Mouse (Mus musculus) induced T-regulatory cell, adult 2 months (primary cell): Measurements from ENCODE around the gene Mfsd11.

Experiments
- DNase-seq: peaks from one replicate; pipeline ENCODE4 v3.0.0-alpha.2; 2012; ENCODE audit warnings: low read depth

Gene Mfsd11

DNA sequence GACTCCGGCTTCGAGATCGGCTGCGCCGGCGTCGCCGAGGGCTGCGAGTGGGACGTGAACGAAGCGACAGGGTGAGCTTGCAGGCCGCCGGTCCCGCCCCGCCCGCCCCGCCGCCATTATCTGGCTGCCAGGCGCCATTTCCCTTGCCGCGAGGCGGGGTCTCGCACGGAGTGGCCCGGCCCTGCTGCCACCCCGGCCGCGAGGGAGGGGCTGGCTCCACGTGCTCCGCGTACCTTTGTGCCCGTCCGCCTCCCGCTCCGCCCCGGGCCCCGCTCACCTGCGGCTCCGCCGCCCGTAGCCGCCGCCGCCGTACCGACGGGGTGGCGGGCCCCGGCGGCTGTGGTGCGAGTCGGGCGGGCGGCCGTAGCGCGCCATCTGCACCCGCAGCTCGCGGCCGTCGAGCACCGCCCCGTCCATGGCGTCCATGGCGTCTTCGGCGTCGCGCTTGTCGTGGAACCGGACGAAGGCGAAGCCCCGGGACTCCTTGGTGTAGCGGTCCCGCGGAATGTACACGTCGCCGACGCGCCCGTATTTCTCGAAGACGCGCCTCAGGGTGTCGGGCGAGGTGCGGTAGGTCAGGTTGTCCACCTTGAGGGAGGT lies at the start of gene Mfsd11:
TSS of gene Mfsd11 (plus strand) at position 150 of the 600 bp plus-strand sequence.
- DNase-seq: peak; percentile 89

DNA sequence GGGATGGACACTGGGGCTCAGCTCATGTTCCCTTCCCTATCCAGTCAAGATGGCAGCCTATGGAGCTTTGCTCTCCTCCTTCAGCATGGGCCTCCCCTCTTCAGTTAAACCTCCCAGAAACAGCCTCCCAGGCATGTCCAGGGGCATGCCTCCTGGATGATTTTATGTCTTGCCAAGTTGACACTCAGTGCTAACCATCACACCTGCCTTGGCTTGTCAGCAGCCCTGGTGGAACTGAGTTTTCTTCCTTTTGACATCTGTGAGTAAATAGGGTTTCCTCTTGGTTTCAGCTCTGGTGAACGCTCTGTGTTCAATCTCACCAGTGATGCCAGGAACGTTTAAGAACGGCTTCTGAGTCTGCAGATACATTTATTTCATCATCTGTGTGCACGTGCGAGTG lies 49.5 kb upstream of the Mfsd11 start:
- DNase-seq: no peak

GRCm38 (mm10) chr11:116806136-116807071 lies 45.8 kb upstream of the Mfsd11 start:
- no peak for DNase-seq

DNA sequence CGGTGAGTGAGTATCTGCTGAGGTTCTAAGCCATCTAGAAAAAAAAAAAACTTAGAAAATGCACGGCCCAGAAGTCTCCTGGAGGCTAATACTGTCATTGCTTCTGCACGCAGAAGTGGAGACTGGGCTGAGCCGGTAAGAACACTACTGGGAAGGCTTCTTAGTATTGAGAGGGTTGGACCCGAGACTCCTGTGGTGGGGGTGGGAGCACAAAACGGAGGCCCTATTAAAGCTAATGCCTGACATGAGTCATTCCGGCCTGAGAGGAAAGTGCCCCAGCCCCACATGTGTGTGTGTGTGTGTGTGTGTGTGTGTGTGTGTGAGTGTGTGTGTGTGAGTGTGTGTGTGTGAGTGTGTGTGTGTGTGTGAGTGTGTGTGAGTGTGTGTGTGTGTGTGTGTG lies 45.1 kb upstream of the Mfsd11 start:
- no peak for DNase-seq

DNA sequence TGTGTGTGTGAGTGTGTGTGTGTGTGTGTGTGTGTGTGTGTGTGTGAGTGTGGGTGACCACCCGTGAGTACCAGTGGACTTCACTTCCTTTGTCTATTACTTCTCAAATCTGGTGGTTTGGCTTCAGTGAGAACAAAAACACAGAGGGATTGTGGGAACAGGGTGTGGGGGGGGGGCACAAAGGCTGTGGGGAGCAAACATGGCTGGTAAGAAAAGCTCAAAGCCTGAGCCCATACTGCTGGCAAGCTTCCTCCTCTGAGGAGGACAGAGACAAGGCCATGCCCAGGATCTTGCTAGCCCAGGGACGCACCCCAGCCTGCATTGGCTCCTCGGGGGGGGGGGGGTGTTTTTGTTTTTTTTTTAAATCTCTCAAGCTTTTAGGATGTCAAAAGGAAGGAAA lies 44.7 kb upstream of the Mfsd11 start:
- no peak for DNase-seq

DNA sequence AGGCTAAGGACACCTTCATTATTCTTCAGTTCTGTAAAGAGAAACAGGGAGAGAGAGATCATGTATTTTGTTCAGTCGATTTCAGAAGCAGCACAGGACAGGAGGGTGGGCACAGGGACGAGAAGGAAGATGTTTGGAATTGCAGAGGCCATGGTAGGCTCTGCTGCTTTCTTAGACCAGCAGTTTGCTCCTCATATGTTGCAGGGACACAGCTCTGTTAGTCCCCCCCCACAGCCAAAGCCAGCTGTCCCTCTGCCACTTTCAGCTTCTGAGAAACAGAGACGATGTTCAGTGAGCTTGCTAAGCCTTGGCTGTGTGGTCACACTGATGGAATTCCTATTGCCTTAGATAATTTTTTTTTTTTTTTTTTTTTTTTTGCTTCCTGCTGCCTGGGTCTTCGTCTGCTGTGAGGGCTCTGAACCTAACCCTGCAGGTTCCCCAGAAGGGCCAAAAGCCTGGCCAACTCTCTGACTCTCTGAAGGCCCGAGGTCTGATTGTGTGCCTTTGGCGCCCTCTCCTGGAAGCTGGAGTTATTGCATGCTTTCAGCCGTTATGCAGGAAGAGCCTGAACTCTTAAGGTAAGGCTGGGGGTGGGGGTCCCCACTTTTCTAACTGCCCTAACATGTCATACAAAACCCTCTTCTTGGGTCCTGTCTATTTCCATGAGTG lies 44.2 kb upstream of the Mfsd11 start:
- DNase-seq: peak; percentile 85

GRCm38 (mm10) chr11:116808811-116809395 lies 43.3 kb upstream of the Mfsd11 start:
- no peak for DNase-seq

GRCm38 (mm10) chr11:116809520-116809919 lies 42.7 kb upstream of the Mfsd11 start:
- peak; percentile 33 for DNase-seq

DNA sequence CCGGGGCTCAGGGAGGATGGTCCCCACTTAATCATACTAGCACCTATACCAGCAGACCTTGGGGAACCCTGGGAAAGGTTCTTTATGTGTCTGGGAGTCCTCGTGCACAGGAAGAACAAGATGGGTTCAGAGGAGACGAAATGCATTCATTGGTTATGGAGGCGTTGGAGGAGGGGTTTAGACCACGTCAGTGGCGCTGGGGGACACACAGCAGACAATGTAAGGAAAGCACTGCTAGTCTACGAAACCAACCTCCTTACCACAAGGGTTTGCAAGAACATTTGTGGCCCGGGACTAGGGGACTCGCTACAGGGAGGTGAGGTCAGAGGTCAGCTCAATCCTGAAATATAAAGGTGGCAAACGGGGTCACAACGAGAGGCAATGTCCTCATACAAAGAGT lies 41.7 kb upstream of the Mfsd11 start:
- DNase-seq: no peak

- DNase-seq: peak; percentile 57
Observed at GRCm38 (mm10) chr11:116810983-116811901, 41.0 kb upstream of the Mfsd11 start.

- no peak for DNase-seq
Observed at GRCm38 (mm10) chr11:116812793-116813529, 39.3 kb upstream of the Mfsd11 start.

GRCm38 (mm10) chr11:116813610-116814009 lies 38.6 kb upstream of the Mfsd11 start:
- DNase-seq: no peak

DNA sequence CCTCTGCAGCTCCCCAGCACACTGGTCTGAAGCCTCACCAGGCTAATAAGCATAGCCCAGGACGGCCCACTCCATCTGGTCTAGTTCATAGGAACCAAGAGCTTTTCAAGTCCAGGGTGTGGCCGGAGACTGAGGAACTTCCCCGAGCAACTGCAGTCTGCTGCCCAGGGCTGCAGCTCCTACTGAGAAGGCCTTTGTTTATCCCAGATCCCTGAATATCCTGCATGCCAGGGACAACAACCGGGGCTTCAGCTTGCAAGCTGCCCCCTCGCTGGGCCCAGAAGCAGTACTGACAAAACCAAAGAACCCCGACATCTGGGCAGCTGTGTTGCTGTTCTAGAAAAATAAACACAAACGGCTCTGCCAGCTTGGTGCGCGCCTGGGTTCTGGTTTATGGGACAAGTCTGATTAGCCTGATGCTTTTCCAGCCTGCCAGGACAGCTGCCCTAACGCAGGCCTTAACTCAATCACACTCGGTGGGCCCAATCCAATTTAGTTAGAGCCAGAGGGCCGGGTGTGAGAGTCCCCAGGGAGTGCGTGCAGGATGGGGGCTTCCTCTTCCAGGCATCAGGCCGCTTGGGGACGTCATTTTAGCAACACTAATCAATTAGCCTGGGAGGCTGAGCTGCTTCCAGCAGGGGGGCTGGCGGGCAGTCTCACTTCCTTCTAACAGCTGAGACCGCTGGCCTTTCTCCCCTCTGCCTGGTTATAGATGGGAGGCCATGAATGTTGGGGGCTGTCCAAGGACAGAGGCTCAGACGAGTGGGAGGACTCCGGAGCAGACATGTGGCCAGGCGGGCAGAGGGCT lies 38.0 kb upstream of the Mfsd11 start:
- no peak for DNase-seq

GRCm38 (mm10) chr11:116814884-116815415 lies 37.3 kb upstream of the Mfsd11 start:
- DNase-seq: no peak

DNA sequence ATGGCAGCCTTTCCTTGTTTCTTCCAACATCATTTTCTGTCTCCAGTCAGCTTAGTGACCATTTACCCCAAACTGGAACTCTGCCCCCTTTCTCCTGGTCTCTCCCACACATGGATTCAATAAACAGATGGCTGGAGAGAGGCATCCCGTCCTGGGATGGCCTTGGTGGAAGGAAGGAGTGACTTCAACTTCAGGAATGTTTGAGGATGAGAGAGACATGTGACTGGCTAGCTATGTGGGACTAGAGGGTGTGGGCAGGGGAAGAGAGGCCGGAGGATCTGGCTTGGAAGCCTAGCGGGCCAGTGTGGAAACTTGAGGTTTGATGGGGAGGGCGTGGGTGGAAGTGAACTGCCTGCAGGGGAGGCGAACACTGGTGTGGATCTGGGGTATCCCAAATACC lies 35.5 kb upstream of the Mfsd11 start:
- DNase-seq: no peak

DNA sequence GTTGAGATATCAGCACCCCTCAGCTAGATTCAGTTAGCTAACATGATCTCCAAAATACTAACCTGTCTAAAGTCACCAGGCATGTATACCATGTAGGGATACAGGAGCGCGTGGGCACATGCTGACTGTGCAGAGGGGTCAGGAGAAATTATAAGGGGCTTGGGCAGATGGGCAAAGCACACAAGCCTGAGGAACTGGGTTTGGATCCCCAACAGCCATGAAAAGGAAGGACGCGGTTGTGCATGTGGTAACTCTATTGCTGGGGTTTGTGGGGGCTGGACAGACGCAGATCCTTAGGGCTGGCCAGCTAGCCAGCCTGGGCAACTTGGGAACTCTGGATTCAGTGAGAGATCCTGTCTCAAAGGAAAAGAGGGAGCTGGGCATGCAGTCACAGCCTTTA lies 34.7 kb upstream of the Mfsd11 start:
- no peak for DNase-seq

DNA sequence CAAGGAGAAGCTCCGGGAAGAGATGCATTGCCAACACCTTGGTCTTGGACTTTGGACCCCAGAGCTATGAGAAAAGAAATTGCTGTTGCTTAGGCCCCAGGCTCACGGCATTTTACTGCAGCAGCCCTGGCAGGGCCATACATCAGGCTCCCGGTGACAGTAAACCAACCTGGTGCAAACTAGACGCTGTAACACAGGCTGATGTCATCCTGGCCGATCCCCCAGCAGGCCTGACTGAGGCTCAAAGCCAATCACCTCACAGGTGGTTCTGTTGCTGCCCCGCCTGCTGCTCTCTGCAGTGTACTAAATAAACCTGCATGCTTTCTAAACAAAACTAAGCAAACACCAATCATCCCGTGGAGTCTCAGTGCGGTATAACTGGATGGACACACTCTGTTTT lies 33.5 kb upstream of the Mfsd11 start:
- DNase-seq: no peak

DNA sequence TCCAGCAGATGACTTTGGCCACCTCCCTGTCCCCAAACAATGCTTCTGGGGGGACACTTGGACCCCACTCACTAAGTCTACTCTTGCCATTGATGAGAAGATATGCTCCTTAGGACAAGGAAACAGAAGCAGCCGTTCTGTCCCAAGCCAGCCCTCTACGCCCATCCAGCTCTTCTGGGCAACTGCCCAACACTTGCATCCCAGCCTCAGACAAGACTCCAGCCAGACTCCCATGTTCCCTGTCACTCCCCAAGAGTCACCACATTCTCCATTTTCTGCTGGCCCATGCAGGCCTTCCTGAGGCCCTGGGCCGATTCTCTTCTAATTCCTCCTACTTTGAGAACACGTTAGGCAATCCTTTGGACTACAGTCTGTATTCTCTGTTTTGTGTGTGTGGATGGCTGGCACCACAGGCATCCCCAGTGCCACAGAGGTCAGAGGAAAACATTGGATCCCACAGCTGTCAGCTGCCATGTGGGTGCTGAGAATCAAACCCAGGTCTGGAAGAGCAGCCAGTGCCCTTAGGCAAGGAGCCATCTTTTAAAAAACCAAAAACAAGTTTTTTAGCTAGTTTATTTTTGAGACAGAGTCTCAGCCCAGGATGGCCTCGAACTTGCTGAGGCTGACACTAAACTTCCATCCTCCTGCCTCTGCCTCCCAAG lies 32.2 kb upstream of the Mfsd11 start:
- no peak for DNase-seq
